Mouse (Mus musculus) liver, embryonic 14.5 days (tissue): Measurements from ENCODE around the gene Tkt. TPM values are rescaled to one million over a fixed set of nuclear protein-coding genes. Genes with fewer than 3 reads are reported as not detected.

Experiments
- ATAC-seq: fragments of 200-750 bp; cut with Nextera tagmentation; 2 replicates; pipeline ENCODE4 v1.8.0; 2017; ENCODE audit warnings: moderate number of reproducible peaks, mild to moderate bottlenecking, moderate library complexity; ENCODE audit not compliant: insufficient read depth
- DNase-seq, 3 experiments: peaks; one replicate each; pipeline ENCODE4 v3.0.0-alpha.2; 2012 to 2013; ENCODE audit warnings: low read depth in 3 of 3, low spot score in 3 of 3
- H3K27ac ChIP-seq: fragments of 300-500 bp; sonication (generic); 2 replicates; pipeline ENCODE4 v1.5.1; 2014; ENCODE audit warnings: moderate library complexity, mild to moderate bottlenecking, control low read depth, inconsistent platforms
- H3K27me3 ChIP-seq: fragments of 300-500 bp; sonication (generic); 2 replicates; pipeline ENCODE4 v1.6.1; 2014; ENCODE audit warnings: mild to moderate bottlenecking, low read length, moderate library complexity; ENCODE audit not compliant: control insufficient read depth, insufficient read depth
- H3K36me3 ChIP-seq: fragments of 300-500 bp; sonication (generic); replicated peaks from 2 replicates; pipeline ENCODE4 v1.6.1; 2014; ENCODE audit warnings: low read depth; ENCODE audit not compliant: control insufficient read depth, insufficient read depth
- H3K4me1 ChIP-seq, 2 experiments: fragments of 200-500 bp in 1 of 2; fragments of 300-500 bp in 1 of 2; sonication (generic) in 1 of 2; replicated peaks; 2 replicates each; pipeline ENCODE4 v1.6.1; 2012 to 2014; ENCODE audit warnings: antibody characterized with exemption in 1 of 2, inconsistent platforms in 1 of 2, low read length in 1 of 2; ENCODE audit not compliant: control insufficient read depth in 2 of 2, insufficient read depth in 2 of 2
- H3K4me2 ChIP-seq: fragments of 300-500 bp; sonication (generic); 2 replicates; pipeline ENCODE4 v1.6.1; 2014; ENCODE audit warnings: low read depth, mild to moderate bottlenecking, control low read depth, moderate library complexity
- H3K4me3 ChIP-seq, 2 experiments: fragments of 200-500 bp in 1 of 2; fragments of 300-500 bp in 1 of 2; sonication (generic) in 1 of 2; 2 replicates each; pipeline ENCODE4 v1.5.1; 2012 to 2014; ENCODE audit warnings: low read depth in 2 of 2, low read length in 2 of 2, mild to moderate bottlenecking in 2 of 2, control low read depth in 1 of 2, inconsistent platforms in 1 of 2, moderate library complexity in 1 of 2; ENCODE audit not compliant: insufficient read depth in 1 of 2
- H3K9ac ChIP-seq: fragments of 300-500 bp; sonication (generic); replicated peaks from 2 replicates; pipeline ENCODE4 v1.6.1; 2014; ENCODE audit warnings: mild to moderate bottlenecking, control low read depth, moderate library complexity
- H3K9me3 ChIP-seq: fragments of 300-500 bp; sonication (generic); 2 replicates; pipeline ENCODE4 v1.6.1; 2016; ENCODE audit warnings: low read length, mixed read lengths; ENCODE audit not compliant: control insufficient read depth
- CTCF ChIP-seq: IDR thresholded peaks from 2 replicates; pipeline ENCODE4 v1.5.1; 2016; ENCODE audit warnings: antibody characterized with exemption, low read depth, control low read depth
- EP300 ChIP-seq: IDR thresholded peaks from 2 replicates; pipeline ENCODE4 v1.6.1; 2016; ENCODE audit warnings: antibody characterized with exemption, low read depth
- WGBS: fragments of 180-500 bp; shearing (Covaris S2); extraction: QIAGEN DNeasy Blood & Tissue Kit; methylation state at CpG from one replicate; pipeline ENCODE4 v1.1.7; 2014; ENCODE audit not compliant: insufficient replicate concordance; 5-methylcytosine and 5-hydroxymethylcytosine counted together
- polyA plus RNA-seq, 2 experiments: library from polyadenylated mRNA; depleted of rRNA in 1 of 2; stranded (reverse) in 1 of 2; unstranded in 1 of 2; fragments of >200 nt; fragmentation: Nextera tagmentation in 1 of 2; extraction: Ambion mirVana in 1 of 2; gene quantifications; 2 replicates each; pipeline versions ENCODE4 v1.2.1 to v1.2.3; 2012 to 2014

Tkt gene
- polyA plus RNA-seq, 2 experiments = 86.7 to 153 TPM

- H3K9ac ChIP-seq = no peak overlapping the region
- H3K36me3 ChIP-seq = peaks cover 22% of the 10 kb centered on the region
- 89% methylated on average over 5 of the region's 5 CpGs for WGBS
- ATAC-seq = no peak
- H3K9me3 ChIP-seq = no peaks in the 10 kb centered on the region
- H3K4me1 ChIP-seq = peaks cover 0 to 5% of the 10 kb centered on the region in 2 experiments; a peak in 2 of 4 replicates
- H3K27ac ChIP-seq = no peak overlapping the region
- no peak overlapping the region for H3K4me3 ChIP-seq
- H3K27me3 ChIP-seq = no peaks in the 10 kb centered on the region
- H3K4me2 ChIP-seq = no peak overlapping the region
- no peak for DNase-seq
- no peak for TF ChIP-seq CTCF
- TF ChIP-seq EP300 = no peak
Observed at GRCm38 (mm10) chr14:30519323-30519722, 28.8 kb upstream of the Tkt start.

DNA sequence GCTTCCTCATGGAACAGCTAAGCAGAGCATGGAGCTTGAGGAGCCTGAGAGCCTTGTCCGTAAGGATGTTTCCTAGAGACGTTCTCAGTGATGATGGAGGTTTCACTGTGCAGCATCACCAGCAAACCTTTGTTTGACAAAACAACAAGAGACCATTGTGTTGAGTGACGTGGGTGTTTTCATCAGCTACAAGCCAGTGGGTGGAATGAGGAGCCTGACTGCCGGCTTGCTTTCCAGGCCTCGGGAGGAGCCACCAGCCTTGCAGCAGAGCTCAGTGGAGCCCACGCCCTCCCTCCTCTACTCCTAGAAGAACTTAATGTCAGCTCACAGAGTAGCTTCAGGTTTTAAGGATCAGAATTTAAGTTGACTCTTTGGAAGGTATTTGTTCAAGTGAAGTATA lies 24.8 kb upstream of the Tkt start:
- H3K4me3 ChIP-seq = no peak overlapping the region
- H3K27me3 ChIP-seq = no peaks in the 10 kb centered on the region
- DNase-seq = no peak
- H3K4me2 ChIP-seq = no peak overlapping the region
- no peak for ATAC-seq
- TF ChIP-seq CTCF (no peak), EP300 (no peak)
- no peak overlapping the region for H3K27ac ChIP-seq
- H3K36me3 ChIP-seq = peaks cover 20% of the 10 kb centered on the region
- H3K9me3 ChIP-seq = no peaks in the 10 kb centered on the region
- no peaks in the 10 kb centered on the region for H3K4me1 ChIP-seq
- 78% methylated on average over 6 of the region's 6 CpGs for whole genome bisulfite sequencing
- H3K9ac ChIP-seq = no peak overlapping the region

- Histone ChIP-seq H3K4me2 (no peak overlapping the region), H3K9ac (no peak overlapping the region), H3K4me1 (no peaks in the 10 kb centered on the region), H3K36me3 (peaks cover 5% of the 10 kb centered on the region), H3K27me3 (no peaks in the 10 kb centered on the region), H3K27ac (no peak overlapping the region), H3K9me3 (no peaks in the 10 kb centered on the region), H3K4me3 (no peak overlapping the region)
- TF ChIP-seq EP300 = no peak
- no peak for TF ChIP-seq CTCF
- 83% methylated on average over 10 of the region's 10 CpGs for WGBS
- DNase-seq = no peak
- no peak for ATAC-seq
Observed at GRCm38 (mm10) chr14:30528392-30528791, 19.8 kb upstream of the Tkt start.

- Histone ChIP-seq H3K27ac (no peak overlapping the region), H3K9me3 (no peaks in the 10 kb centered on the region), H3K4me1 (no peaks in the 10 kb centered on the region), H3K4me3 (no peak overlapping the region), H3K9ac (no peak overlapping the region), H3K27me3 (no peaks in the 10 kb centered on the region), H3K36me3 (peaks cover 3% of the 10 kb centered on the region; the same call in 1 of the 2 replicates), H3K4me2 (no peak overlapping the region)
- WGBS = 71% methylated on average over 5 of the region's 5 CpGs
- TF ChIP-seq CTCF = no peak
- no peak for TF ChIP-seq EP300
- DNase-seq (no peak), ATAC-seq (no peak)
Observed at GRCm38 (mm10) chr14:30528961-30529360, 19.2 kb upstream of the Tkt start.

GRCm38 (mm10) chr14:30529454-30529853 lies 18.7 kb upstream of the Tkt start:
- H3K27ac ChIP-seq = no peak overlapping the region
- H3K27me3 ChIP-seq = no peaks in the 10 kb centered on the region
- TF ChIP-seq CTCF (no peak), EP300 (no peak)
- no peaks in the 10 kb centered on the region for H3K9me3 ChIP-seq
- no peak for DNase-seq
- no peak overlapping the region for H3K9ac ChIP-seq
- H3K4me2 ChIP-seq = no peak overlapping the region
- no peak for ATAC-seq
- no peaks in the 10 kb centered on the region for H3K4me1 ChIP-seq
- no peak overlapping the region for H3K4me3 ChIP-seq
- H3K36me3 ChIP-seq = peaks cover 3% of the 10 kb centered on the region; the same call in 1 of the 2 replicates
- WGBS = 81% methylated on average over 12 of the region's 12 CpGs
